Mouse (Mus musculus): ENCODE measurements at regions not wholly inside any gene's neighbourhood (a gene's known extent, or its start where the extent isn't known, plus 50 kb on each side); places are given as distances from the start of the nearest gene placed in this dataset.
"Not testable (repeated sequence)": the region's sequence is repeated elsewhere in the genome, so short reads cannot be mapped to it uniquely, and the experiment has no call there.

GRCm38 (mm10) chr16:86888421-86888820 is 465.6 kb upstream of the N6amt1 start:
- DNase-seq, result no peak

GRCm38 (mm10) chr16:86887605-86888004 is 466.4 kb upstream of the N6amt1 start:
- DNase-seq, result no peak

- DNase-seq, result no peak
Observed at GRCm38 (mm10) chr16:86883862-86884261, 470.1 kb upstream of the N6amt1 start.

GRCm38 (mm10) chr16:86882529-86882928 is 471.5 kb upstream of the N6amt1 start:
- peak; percentile 32 for DNase-seq

GRCm38 (mm10) chr16:86881583-86881982 is 472.4 kb upstream of the N6amt1 start:
- no peak for DNase-seq

- DNase-seq, result no peak
Observed at GRCm38 (mm10) chr16:86860828-86861227, 493.2 kb upstream of the N6amt1 start.

GRCm38 (mm10) chr16:86855891-86856290 is 498.1 kb upstream of the N6amt1 start:
- DNase-seq, result peak; percentile 10

GRCm38 (mm10) chr16:86855312-86855711 is 498.7 kb upstream of the N6amt1 start:
- DNase-seq, result no peak

- DNase-seq, result no peak
Observed at GRCm38 (mm10) chr16:86853398-86853797, 500.6 kb upstream of the N6amt1 start.

- DNase-seq, result peak; percentile 9
Observed at GRCm38 (mm10) chr16:86838457-86839337, 515.3 kb upstream of the N6amt1 start.

GRCm38 (mm10) chr16:86827645-86828044 is 526.3 kb upstream of the N6amt1 start:
- no peak for DNase-seq

- no peak for DNase-seq
Observed at GRCm38 (mm10) chr16:86826641-86827040, 527.3 kb upstream of the N6amt1 start.

GRCm38 (mm10) chr16:86823496-86823895 is 530.5 kb upstream of the N6amt1 start:
- no peak for DNase-seq

- DNase-seq, result no peak
Observed at GRCm38 (mm10) chr16:86821586-86821985, 532.4 kb upstream of the N6amt1 start.

GRCm38 (mm10) chr16:86818639-86819038 is 535.3 kb upstream of the N6amt1 start:
- DNase-seq, result not testable (repeated sequence)

- DNase-seq, result no peak
Observed at GRCm38 (mm10) chr16:86816763-86817593, 537.0 kb upstream of the N6amt1 start.

GRCm38 (mm10) chr16:86816006-86816405 is 538.0 kb upstream of the N6amt1 start:
- DNase-seq, result no peak

- no peak for DNase-seq
Observed at GRCm38 (mm10) chr16:86812692-86813091, 541.3 kb upstream of the N6amt1 start.

GRCm38 (mm10) chr16:86808644-86809324 is 545.2 kb upstream of the N6amt1 start:
- no peak for DNase-seq

- no peak for DNase-seq
Observed at GRCm38 (mm10) chr16:86806374-86806773, 547.6 kb upstream of the N6amt1 start.

- no peak for DNase-seq
Observed at GRCm38 (mm10) chr16:86776086-86776485, 577.9 kb upstream of the N6amt1 start.

GRCm38 (mm10) chr16:86772586-86772985 is 581.4 kb upstream of the N6amt1 start:
- no peak for DNase-seq

GRCm38 (mm10) chr16:86768912-86769311 is 585.1 kb upstream of the N6amt1 start:
- DNase-seq, result no peak
